Mouse (Mus musculus): ENCODE measurements around the gene Prss34. TPM values are rescaled to one million over a fixed set of nuclear protein-coding genes. Genes with fewer than 3 reads are reported as not detected.

The Prss34 gene
- not detected for polyA plus RNA-seq (2014; fragmentation: Illumina TruSeq; extraction: RNeasy Lipid Tissue Mini Kit (QIAGEN cat#74804); ENCODE audit: low read depth, low replicate concordance)

DNA sequence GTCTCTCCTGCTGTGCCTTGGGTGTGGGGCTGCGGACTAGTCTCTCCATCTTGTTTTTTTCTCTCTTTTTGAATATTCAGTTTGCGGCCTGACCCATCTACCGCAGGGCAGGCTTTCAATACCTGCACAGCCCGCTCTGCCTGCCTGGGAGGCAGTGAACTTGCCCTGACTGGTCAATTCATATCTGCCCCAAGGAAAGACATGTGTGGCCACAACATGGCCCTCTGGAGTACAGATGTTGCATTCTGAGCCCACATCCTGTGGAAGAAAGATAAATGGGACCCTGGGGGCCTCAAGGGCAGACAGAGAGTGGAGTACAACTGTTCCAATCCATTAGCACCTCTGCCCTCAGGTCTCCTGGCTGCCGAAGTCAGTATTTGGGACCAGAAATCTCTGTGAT is at the start of gene Prss34:
Gene Prss34 (plus strand): TSS at position 301 of the 400 bp plus-strand sequence.

DNA sequence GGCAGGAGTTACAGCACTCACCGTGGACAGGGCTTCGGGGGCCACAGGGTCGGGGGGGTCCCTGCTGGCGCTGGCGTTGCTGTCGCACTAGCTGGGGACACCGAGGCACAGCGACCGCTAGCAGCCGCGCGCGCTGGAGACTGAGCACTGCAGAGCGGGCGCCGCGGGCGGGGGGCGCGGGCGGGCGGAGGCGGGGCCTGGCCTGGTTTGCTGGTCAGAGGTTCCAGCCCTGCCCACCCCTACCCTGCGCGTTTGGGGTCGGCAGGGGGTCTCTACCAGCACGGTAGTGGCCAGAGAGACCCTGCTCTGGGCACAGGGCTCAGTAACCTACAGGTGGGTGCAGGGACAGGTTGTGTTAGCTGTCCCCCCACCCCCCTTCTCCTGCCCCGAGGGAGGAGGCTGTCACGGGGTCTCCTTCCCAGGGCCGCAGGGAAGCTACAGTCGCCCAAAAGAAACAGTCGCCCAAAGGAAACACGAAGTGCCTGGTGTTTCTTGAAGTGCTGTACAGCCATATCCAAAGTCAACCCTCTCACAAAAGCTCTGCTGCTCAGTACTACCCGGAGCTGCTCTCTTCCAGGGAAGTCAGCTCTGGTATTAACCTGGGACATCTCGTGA is 41.9 kb upstream of the Prss34 start, which contains the start of gene Baiap3:
Gene Baiap3 (minus strand): TSS at position 225 of the 615 bp plus-strand sequence.

GRCm38 (mm10) chr17:25274571-25275346 is 23.4 kb upstream of the Prss34 start, which contains the start of gene Ube2i:
Gene Ube2i (minus strand): TSS chr17:25274622.

DNA sequence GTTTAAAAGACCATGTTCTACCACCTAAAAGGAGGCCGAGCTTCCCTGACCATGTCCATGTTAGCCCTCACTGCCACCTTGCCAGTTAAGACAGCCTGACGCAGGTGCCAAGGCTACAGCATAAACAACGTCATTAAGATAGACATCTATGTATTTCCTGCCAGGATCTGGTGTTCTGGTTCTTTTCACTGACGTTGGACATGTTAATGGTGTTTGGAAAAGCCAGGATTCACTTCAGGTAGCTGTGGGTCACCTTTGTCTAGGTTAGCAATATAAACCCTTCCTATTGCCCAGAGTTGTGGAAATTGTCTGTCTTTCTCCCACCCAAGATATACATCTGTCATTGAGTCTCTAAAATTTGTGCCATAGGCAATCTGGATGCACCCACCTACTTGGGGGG is 10.2 kb downstream of the Prss34 start, which contains the start of gene Prss28:
Gene Prss28 (plus strand): TSS at position 301 of the 400 bp plus-strand sequence.

DNA sequence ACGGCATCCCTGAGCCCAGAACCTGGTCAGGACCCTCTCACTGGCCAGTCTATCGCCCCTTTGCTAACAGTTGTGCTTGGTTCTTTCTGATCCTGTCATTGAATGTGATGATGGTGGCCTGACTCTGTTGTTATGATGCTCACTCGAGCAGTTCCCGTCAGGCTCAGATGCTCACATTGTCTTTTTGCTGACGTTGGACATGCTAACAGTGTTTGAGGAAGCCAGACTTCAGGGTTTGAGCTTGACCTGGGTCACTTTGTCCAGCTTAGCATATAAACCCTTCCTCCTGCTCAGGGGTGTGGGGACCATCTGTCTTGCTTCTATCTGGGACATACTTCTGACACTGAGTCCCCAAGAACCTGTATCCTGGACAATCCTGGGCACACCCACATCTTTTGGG is 20.2 kb downstream of the Prss34 start, which contains the start of gene Prss29:
Gene Prss29 (plus strand): TSS at position 301 of the 400 bp plus-strand sequence.

DNA sequence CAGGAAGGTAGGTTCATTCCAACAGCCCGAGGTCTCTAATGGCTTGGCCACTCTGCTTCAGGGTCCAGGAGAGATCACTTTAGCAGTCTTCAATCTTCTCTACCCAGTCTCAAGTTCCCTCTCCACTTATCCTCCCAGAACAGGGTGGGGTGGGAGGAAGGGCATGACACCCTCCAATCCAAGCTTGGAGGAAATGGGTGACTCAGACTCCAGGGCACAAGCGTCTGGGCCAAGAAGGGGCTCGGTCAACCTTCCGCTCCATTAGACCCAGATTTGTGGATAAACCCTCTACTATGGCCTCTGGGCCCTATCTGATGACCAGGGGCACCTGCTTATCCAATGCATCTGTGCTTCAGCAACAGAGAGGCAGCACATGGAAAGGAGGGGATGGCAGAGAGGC is 47.3 kb downstream of the Prss34 start, which contains the start of gene Tpsab1:
Gene Tpsab1 (minus strand): TSS at position 101 of the 400 bp plus-strand sequence.

Other genes with a start within 250 kb of the Prss34 start
- 16.4 TPM for gene Tmem204, start 214.8 kb upstream of the Prss34 start, polyA plus RNA-seq (2014; fragmentation: Illumina TruSeq; extraction: RNeasy Lipid Tissue Mini Kit (QIAGEN cat#74804); ENCODE audit: low read depth, low replicate concordance)
- gene Telo2, start 182.4 kb upstream of the Prss34 start, polyA plus RNA-seq (2014; fragmentation: Illumina TruSeq; extraction: RNeasy Lipid Tissue Mini Kit (QIAGEN cat#74804); ENCODE audit: low read depth, low replicate concordance), result 2.3 TPM
- gene Ptx4, start 177.6 kb upstream of the Prss34 start, polyA plus RNA-seq (2014; fragmentation: Illumina TruSeq; extraction: RNeasy Lipid Tissue Mini Kit (QIAGEN cat#74804); ENCODE audit: low read depth, low replicate concordance), result not detected
- 5.4 TPM for gene Clcn7, start 165.0 kb upstream of the Prss34 start, polyA plus RNA-seq (2014; fragmentation: Illumina TruSeq; extraction: RNeasy Lipid Tissue Mini Kit (QIAGEN cat#74804); ENCODE audit: low read depth, low replicate concordance)
- gene Ccdc154, start 135.9 kb upstream of the Prss34 start, polyA plus RNA-seq (2014; fragmentation: Illumina TruSeq; extraction: RNeasy Lipid Tissue Mini Kit (QIAGEN cat#74804); ENCODE audit: low read depth, low replicate concordance), result not detected
- not detected for gene Gm38655, start 122.9 kb upstream of the Prss34 start, polyA plus RNA-seq (2014; fragmentation: Illumina TruSeq; extraction: RNeasy Lipid Tissue Mini Kit (QIAGEN cat#74804); ENCODE audit: low read depth, low replicate concordance)
- gene BC003965, start 113.8 kb upstream of the Prss34 start, polyA plus RNA-seq (2014; fragmentation: Illumina TruSeq; extraction: RNeasy Lipid Tissue Mini Kit (QIAGEN cat#74804); ENCODE audit: low read depth, low replicate concordance), result 17.3 TPM
- 29.1 TPM for gene Unkl, start 110.0 kb upstream of the Prss34 start, polyA plus RNA-seq (2014; fragmentation: Illumina TruSeq; extraction: RNeasy Lipid Tissue Mini Kit (QIAGEN cat#74804); ENCODE audit: low read depth, low replicate concordance)
- 25.4 TPM for gene Gnptg, start 58.3 kb upstream of the Prss34 start, polyA plus RNA-seq (2014; fragmentation: Illumina TruSeq; extraction: RNeasy Lipid Tissue Mini Kit (QIAGEN cat#74804); ENCODE audit: low read depth, low replicate concordance)
- 3.8 TPM for gene Tsr3, start 58.2 kb upstream of the Prss34 start, polyA plus RNA-seq (2014; fragmentation: Illumina TruSeq; extraction: RNeasy Lipid Tissue Mini Kit (QIAGEN cat#74804); ENCODE audit: low read depth, low replicate concordance)
- gene Baiap3, start 42.0 kb upstream of the Prss34 start, polyA plus RNA-seq (2014; fragmentation: Illumina TruSeq; extraction: RNeasy Lipid Tissue Mini Kit (QIAGEN cat#74804); ENCODE audit: low read depth, low replicate concordance), result not detected
- 148 TPM for gene Ube2i, start 23.8 kb upstream of the Prss34 start, polyA plus RNA-seq (2014; fragmentation: Illumina TruSeq; extraction: RNeasy Lipid Tissue Mini Kit (QIAGEN cat#74804); ENCODE audit: low read depth, low replicate concordance)
- gene Prss28, start 10.3 kb downstream of the Prss34 start, polyA plus RNA-seq (2014; fragmentation: Illumina TruSeq; extraction: RNeasy Lipid Tissue Mini Kit (QIAGEN cat#74804); ENCODE audit: low read depth, low replicate concordance), result not detected
- gene Prss29, start 20.3 kb downstream of the Prss34 start, polyA plus RNA-seq (2014; fragmentation: Illumina TruSeq; extraction: RNeasy Lipid Tissue Mini Kit (QIAGEN cat#74804); ENCODE audit: low read depth, low replicate concordance), result not detected
- gene Tpsab1, start 47.2 kb downstream of the Prss34 start, polyA plus RNA-seq (2014; fragmentation: Illumina TruSeq; extraction: RNeasy Lipid Tissue Mini Kit (QIAGEN cat#74804); ENCODE audit: low read depth, low replicate concordance), result not detected
- not detected for gene Tpsb2, start 67.9 kb downstream of the Prss34 start, polyA plus RNA-seq (2014; fragmentation: Illumina TruSeq; extraction: RNeasy Lipid Tissue Mini Kit (QIAGEN cat#74804); ENCODE audit: low read depth, low replicate concordance)
- not detected for gene Tpsg1, start 70.9 kb downstream of the Prss34 start, polyA plus RNA-seq (2014; fragmentation: Illumina TruSeq; extraction: RNeasy Lipid Tissue Mini Kit (QIAGEN cat#74804); ENCODE audit: low read depth, low replicate concordance)
- gene Cacna1h, start 135.4 kb downstream of the Prss34 start, polyA plus RNA-seq (2014; fragmentation: Illumina TruSeq; extraction: RNeasy Lipid Tissue Mini Kit (QIAGEN cat#74804); ENCODE audit: low read depth, low replicate concordance), result not detected
- gene Tekt4, start 156.2 kb downstream of the Prss34 start, polyA plus RNA-seq (2014; fragmentation: Illumina TruSeq; extraction: RNeasy Lipid Tissue Mini Kit (QIAGEN cat#74804); ENCODE audit: low read depth, low replicate concordance), result not detected
- gene Sstr5, start 198.9 kb downstream of the Prss34 start, polyA plus RNA-seq (2014; fragmentation: Illumina TruSeq; extraction: RNeasy Lipid Tissue Mini Kit (QIAGEN cat#74804); ENCODE audit: low read depth, low replicate concordance), result not detected

All from kidney, adult 10 weeks (tissue).